Mouse (Mus musculus) stomach, postnatal 0 days (tissue): ENCODE results near the gene Aqp6.

Experiments
- CTCF ChIP-seq: IDR thresholded peaks from 2 replicates; pipeline ENCODE4 v1.5.1; 2016; ENCODE audit warnings: antibody characterized with exemption, low read depth, mild to moderate bottlenecking, moderate library complexity
- EP300 ChIP-seq: optimal IDR thresholded peaks from 2 replicates; pipeline ENCODE3; 2016; ENCODE audit warnings: antibody characterized with exemption

DNA sequence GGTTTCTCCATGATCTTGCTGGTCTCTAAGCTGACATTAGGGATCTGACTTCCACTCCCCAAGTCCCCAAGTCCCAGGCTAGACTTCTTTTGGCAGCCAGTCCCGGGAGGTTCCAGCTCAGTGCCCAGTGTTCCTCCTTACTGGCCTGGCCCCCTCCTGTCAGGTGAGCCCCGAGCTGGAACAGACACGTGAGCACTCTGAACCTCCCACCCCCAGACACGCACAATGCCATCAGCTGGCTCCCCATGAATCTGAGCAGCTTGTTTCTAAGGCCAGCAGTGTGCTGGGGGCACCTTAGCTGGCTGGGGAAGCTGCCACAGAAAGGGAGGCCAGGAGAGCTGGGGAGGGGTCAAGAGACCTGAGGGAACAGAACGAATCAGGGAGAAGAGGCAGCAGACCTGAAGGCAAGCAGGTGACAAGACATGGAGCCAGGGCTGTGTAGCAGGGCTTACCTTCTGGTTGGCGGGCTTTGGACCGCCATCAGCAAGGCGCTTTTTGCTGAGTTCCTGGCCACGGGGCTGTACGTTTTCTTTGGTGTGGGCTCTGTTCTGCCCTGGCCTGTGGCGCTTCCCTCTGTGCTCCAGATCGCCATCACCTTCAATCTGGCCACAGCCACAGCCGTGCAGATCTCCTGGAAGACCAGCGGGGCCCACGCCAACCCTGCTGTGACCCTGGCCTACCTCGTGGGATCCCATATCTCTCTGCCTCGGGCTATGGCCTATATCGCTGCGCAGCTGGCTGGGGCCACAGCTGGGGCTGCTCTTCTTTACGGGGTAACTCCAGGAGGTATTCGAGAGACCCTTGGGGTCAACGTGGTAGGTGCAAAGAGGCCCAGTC is at the start of gene Aqp6:
- TF ChIP-seq CTCF (no peak), EP300 (no peak)
